Mouse (Mus musculus) spleen, adult 2 months (tissue): ENCODE results near the gene Smyd3.

ENCODE experiments used
- CTCF ChIP-seq: fragments of 200-500 bp; IDR thresholded peaks from 2 replicates; pipeline ENCODE4 v1.5.1; 2011; ENCODE audit warnings: mild to moderate bottlenecking, inconsistent platforms; ENCODE audit not compliant: insufficient read depth, insufficient read length, insufficient replicate concordance; ENCODE audit errors: extremely low read depth
- POLR2A ChIP-seq: fragments of 200-500 bp; IDR thresholded peaks from 2 replicates; pipeline ENCODE4 v1.6.1; 2011; ENCODE audit warnings: low read depth, low read length, inconsistent platforms

DNA sequence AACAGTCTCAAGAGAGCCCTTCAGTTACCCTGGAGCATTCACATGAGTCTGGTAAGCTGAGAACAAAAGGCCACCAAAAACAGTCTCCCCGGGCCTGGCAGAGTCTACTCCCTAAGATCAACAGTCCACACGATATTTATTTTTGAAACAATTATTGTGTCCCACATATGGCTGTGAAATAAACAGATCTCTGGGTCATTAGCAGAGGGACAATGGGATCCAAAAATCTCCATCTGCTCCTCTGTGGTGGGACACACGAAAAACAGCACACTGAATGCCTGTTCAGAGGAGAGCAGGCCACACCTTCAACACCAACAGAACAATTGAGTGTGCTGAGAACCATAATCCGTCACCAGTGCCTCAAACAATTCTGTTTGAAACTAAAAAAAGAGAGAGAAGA lies 300.8 kb downstream of the Smyd3 start:
- no peak for TF ChIP-seq CTCF
- TF ChIP-seq POLR2A = no peak
